Mouse (Mus musculus): ENCODE data around the gene Tapbp.

- TF ChIP-seq EP300 (IDR thresholded peaks at IDR 0.05; ENCODE audit: insufficient read depth, low read depth, low read length) (peak; percentile 55; the same call in 1 of the 2 replicates), CTCF (IDR thresholded peaks at IDR 0.05; ENCODE audit: low read depth, low read length) (no peak)
Measured at GRCm38 (mm10) chr17:33929371-33930279, 13.9 kb downstream of the Tapbp start, which contains the start of gene Rgl2.

Measured in ES-Bruce4 (cell line).